ENCODE assay signal across 28 mouse cellular contexts in the genomic region with DNA sequence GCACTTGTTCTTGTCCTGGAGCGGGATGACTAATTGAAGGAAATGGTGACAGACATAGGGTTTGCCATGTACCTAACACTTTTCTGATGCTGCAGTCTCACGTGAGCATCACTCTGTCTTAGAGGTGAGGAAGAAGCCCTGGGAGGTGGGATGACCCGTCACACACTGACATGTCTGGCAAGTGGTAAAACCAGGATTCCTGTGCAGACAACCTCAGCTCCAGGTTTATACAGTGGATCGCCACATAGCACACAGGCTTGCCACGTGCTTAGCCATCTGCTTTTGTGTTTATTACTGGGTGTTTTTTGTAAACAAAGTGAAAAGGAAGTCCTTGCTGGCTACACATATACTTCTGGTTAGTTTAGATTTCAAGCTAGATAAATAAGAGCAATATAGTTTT.
"Had no signal": no experiment of that assay in that cellular context is flagged by ENCODE, and none has a peak within 500 bp of the region (broad histone marks: within the 10 kb centered on the region; RNA-seq: fewer than 3 reads in every experiment).

No protein-coding gene starts in this region.

- H3K27me3 ChIP-seq: limb, embryonic 12.5 days; limb, embryonic 13.5 days; limb, embryonic 15.5 days; liver, embryonic 12.5 days; liver, embryonic 13.5 days; liver, embryonic 15.5 days; lung, embryonic 15.5 days; megakaryocyte, embryonic 14.5 days; midbrain, embryonic 12.5 days; midbrain, embryonic 13.5 days; midbrain, embryonic 15.5 days; neural tube, embryonic 12.5 days had no signal

- H3K9me3 ChIP-seq: limb, embryonic 10.5 days; limb, embryonic 12.5 days; limb, embryonic 13.5 days; limb, embryonic 15.5 days; liver, embryonic 12.5 days; liver, embryonic 13.5 days; liver, embryonic 15.5 days; lung, embryonic 15.5 days; megakaryocyte, embryonic 14.5 days; midbrain, embryonic 10.5 days; midbrain, embryonic 12.5 days; midbrain, embryonic 13.5 days; midbrain, embryonic 15.5 days; neural tube, embryonic 12.5 days had no signal

- H3K36me3 ChIP-seq: midbrain, embryonic 15.5 days had no signal

- H3K9ac ChIP-seq: limb, embryonic 12.5 days; limb, embryonic 13.5 days; limb, embryonic 15.5 days; liver, embryonic 12.5 days; liver, embryonic 13.5 days; liver, embryonic 14.5 days; liver, embryonic 15.5 days; liver, postnatal 0 days; lung, embryonic 14.5 days; lung, embryonic 15.5 days; midbrain, embryonic 12.5 days; midbrain, embryonic 13.5 days; midbrain, embryonic 15.5 days; neural tube, embryonic 12.5 days had no signal

- H3K4me1 ChIP-seq: limb, embryonic 10.5 days; limb, embryonic 12.5 days; limb, embryonic 13.5 days; limb, embryonic 15.5 days; liver, embryonic 12.5 days; liver, embryonic 13.5 days; liver, embryonic 15.5 days; lung, embryonic 15.5 days; neural tube, embryonic 12.5 days had no signal

- H3K4me3 ChIP-seq: limb, embryonic 10.5 days; limb, embryonic 12.5 days; limb, embryonic 13.5 days; limb, embryonic 15.5 days; liver, embryonic 12.5 days; liver, embryonic 13.5 days; liver, embryonic 15.5 days; lung, embryonic 15.5 days; megakaryocyte, embryonic 14.5 days; midbrain, embryonic 10.5 days; midbrain, embryonic 12.5 days; midbrain, embryonic 13.5 days; midbrain, embryonic 15.5 days; myocyte; neural tube, embryonic 12.5 days had no signal

- DNase-seq: left cerebral cortex, postnatal 4 days; liver; liver, embryonic 13.5 days; liver, postnatal 0 days; lung, adult 18-20 months; lung, adult 2 months; lung, embryonic 14.5 days; lung, postnatal 10 days; lung, postnatal 14 days; lung, postnatal 36 days; lung, postnatal 4 days; midbrain, embryonic 14.5 days had no signal

- H3K27ac ChIP-seq: limb, embryonic 10.5 days; limb, embryonic 12.5 days; limb, embryonic 13.5 days; limb, embryonic 15.5 days; liver, embryonic 12.5 days; liver, embryonic 13.5 days; liver, embryonic 14.5 days; liver, embryonic 15.5 days; lung, embryonic 15.5 days; macrophage; midbrain, embryonic 10.5 days; midbrain, embryonic 12.5 days; midbrain, embryonic 13.5 days; midbrain, embryonic 15.5 days; neural tube, embryonic 12.5 days had no signal
